Mouse (Mus musculus) ovary, postnatal 36 days (tissue): ENCODE results near the gene Gm45713.
"Not testable (repeated sequence)": the region's sequence is repeated elsewhere in the genome, so short reads cannot be mapped to it uniquely, and the experiment has no call there.

ENCODE experiments used
- DNase-seq: peaks from one replicate; pipeline ENCODE4 v3.0.0; 2022; ENCODE audit warnings: low spot score, mixed read lengths

Gene Gm45713

GRCm38 (mm10) chr7:45141914-45142313 lies 5.9 kb upstream of the Gm45713 start:
- DNase-seq = no peak

- no peak for DNase-seq
Measured at GRCm38 (mm10) chr7:45141319-45141718, 5.3 kb upstream of the Gm45713 start.

- no peak for DNase-seq
Measured at GRCm38 (mm10) chr7:45139904-45140723, 4.1 kb upstream of the Gm45713 start.

- no peak for DNase-seq
Measured at GRCm38 (mm10) chr7:45138403-45138802, 2.4 kb upstream of the Gm45713 start.

- no peak for DNase-seq
Measured at GRCm38 (mm10) chr7:45137171-45138006, 1.4 kb upstream of the Gm45713 start.

- DNase-seq = no peak
Measured at GRCm38 (mm10) chr7:45135370-45135769, 661 bp downstream of the Gm45713 start.

- DNase-seq = no peak
Measured at GRCm38 (mm10) chr7:45134544-45135026, 1.4 kb downstream of the Gm45713 start.

- DNase-seq = no peak
Measured at GRCm38 (mm10) chr7:45133446-45134159, 2.4 kb downstream of the Gm45713 start.

GRCm38 (mm10) chr7:45131850-45132249 lies 4.2 kb downstream of the Gm45713 start:
- no peak for DNase-seq

GRCm38 (mm10) chr7:45129776-45130512 lies 6.1 kb downstream of the Gm45713 start:
- DNase-seq = no peak

- DNase-seq = no peak
Measured at GRCm38 (mm10) chr7:45129318-45129717, 6.7 kb downstream of the Gm45713 start.

- DNase-seq = peak; percentile 97
Measured at GRCm38 (mm10) chr7:45128624-45129246, 7.3 kb downstream of the Gm45713 start, which contains the start of gene Rpl13a. TSS of gene Rpl13a (minus strand) at chr7:45128761.

GRCm38 (mm10) chr7:45127700-45128224 lies 8.3 kb downstream of the Gm45713 start:
- no peak for DNase-seq

GRCm38 (mm10) chr7:45126844-45127699 lies 9.0 kb downstream of the Gm45713 start:
- no peak for DNase-seq

- no peak for DNase-seq
Measured at GRCm38 (mm10) chr7:45126147-45126843, 9.7 kb downstream of the Gm45713 start.

GRCm38 (mm10) chr7:45125649-45126048 lies 10.4 kb downstream of the Gm45713 start:
- DNase-seq = not testable (repeated sequence)

- no peak for DNase-seq
Measured at GRCm38 (mm10) chr7:45125144-45125600, 10.9 kb downstream of the Gm45713 start.

GRCm38 (mm10) chr7:45124224-45125143 lies 11.5 kb downstream of the Gm45713 start, which contains the start of gene Rps11:
TSS of gene Rps11 (minus strand) at chr7:45124439.
- peak; percentile 97 for DNase-seq
